Mouse (Mus musculus) fat pad, adult 2 months (tissue): ENCODE results near the gene Pgp.

Source experiments
- DNase-seq: peaks from one replicate; pipeline ENCODE4 v3.0.0-alpha.2; 2011; ENCODE audit warnings: low read depth, low spot score; ENCODE audit errors: extremely low read depth

The Pgp gene

DNA sequence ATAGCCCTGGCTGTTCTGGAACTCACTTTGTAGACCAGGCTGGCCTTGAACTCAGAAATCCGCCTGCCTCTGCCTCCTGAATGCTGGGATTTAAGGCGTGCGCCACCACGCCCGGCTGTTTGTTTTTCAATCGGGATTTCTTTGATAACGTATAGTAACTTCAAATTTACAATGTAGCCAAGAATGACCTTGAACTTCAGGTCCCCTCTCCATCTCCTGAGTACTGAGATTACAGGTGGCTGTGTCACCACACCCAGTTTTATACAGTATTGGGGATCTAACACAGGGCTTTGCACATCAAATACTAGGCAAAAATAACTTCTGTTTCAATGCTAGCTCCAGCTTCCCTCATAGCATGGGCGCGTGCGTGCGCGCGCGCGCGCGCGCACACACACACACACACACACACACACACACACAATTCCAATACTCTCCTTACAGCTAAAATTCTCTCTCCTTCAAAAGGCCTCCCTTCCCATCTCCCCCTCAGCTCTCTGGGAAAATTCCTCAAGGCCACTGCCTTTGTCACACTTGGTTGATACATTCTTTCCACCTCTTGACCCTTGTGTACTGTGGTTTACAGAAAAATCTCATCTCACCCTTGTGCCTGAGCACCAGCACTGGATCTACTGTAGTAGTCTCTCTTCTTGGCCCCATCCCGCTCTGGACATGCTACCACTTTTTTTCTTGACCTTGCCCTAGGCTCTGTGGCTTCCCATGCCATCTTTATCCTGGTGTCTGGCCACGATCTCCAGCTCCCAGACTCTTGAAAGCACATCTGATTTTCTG is 11.0 kb downstream of the Pgp start:
- DNase-seq: no peak

DNA sequence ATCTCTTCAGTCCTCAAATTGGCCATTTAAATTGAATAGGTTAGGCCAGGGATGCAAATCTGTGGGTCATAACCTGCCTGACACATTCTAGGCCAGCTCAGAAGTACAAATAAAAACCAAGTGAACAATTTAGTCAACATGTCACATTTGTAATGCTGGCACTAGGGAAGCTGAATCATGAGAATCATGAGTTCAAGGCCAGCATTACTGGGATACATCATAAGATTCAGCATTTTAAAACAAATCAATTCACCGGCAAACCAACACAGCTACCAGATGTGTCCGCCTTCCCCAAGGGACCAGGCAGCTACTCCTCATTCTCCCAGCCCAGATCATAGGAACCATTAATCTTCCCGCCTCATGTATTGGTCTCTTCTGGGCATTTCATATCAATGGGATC is 13.3 kb downstream of the Pgp start:
- no peak for DNase-seq

DNA sequence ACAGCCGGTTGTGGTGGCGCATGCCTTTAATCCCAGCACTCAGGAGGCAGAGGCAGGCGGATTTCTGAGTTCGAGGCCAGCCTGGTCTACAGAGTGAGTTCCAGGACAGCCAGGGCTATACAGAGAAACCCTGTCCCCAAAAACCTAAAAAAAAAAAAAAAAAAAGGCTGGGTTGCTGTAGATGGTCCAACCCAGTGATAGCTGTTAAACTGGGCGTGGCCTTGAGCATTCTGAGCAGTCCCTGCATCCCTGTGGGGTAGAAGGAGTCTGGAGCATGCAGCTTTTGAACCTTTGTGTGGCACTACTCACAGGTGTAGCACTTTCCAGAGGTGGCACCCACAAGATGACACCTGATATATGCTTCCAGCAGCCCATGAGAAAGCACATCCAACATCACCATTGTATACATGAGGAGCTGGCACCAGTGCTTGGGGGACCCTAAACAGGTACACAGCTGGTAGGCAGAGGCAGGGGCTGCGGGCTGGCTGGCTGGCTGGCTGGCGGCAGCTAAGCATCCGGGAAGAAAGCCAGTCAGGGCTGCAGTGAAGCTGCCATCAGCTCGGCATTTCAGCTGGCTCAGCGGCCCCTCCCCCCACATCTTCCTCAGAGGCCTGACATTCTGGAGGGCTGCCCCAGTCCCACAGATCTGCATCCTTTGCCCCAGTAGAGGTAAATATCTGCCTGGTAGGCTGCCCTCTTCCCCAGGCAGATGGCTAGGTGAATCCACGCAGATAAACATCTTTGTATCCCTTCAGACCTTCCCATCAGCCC is 15.1 kb downstream of the Pgp start:
- no peak for DNase-seq

DNA sequence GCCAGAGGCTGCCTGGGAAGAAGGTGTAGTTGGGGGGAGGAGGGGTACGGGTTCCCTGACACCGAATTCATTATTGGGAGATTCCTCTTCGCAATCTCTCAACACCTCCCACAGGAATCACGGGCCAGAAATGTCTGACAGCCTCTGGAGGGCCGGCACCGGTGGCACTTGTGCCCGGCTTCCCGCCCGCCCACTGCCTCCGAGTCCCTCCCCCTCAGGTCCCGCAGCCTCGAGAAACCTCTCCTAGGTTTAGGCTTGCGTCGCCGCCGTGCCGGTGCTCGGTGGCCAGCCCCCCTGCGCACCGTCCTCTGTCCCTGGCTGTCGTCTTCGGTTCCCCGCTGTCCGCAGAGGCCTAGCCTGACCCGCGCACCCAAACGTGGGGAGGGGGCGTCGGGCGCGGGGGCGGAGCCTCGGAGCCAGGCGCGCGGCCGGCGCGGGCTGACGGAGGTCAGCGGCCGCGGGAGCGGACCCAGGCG is 18.0 kb downstream of the Pgp start, which contains the start of gene Caskin1:
TSS of gene Caskin1 (plus strand) at position 416 of the 476 bp plus-strand sequence.
- no peak for DNase-seq

DNA sequence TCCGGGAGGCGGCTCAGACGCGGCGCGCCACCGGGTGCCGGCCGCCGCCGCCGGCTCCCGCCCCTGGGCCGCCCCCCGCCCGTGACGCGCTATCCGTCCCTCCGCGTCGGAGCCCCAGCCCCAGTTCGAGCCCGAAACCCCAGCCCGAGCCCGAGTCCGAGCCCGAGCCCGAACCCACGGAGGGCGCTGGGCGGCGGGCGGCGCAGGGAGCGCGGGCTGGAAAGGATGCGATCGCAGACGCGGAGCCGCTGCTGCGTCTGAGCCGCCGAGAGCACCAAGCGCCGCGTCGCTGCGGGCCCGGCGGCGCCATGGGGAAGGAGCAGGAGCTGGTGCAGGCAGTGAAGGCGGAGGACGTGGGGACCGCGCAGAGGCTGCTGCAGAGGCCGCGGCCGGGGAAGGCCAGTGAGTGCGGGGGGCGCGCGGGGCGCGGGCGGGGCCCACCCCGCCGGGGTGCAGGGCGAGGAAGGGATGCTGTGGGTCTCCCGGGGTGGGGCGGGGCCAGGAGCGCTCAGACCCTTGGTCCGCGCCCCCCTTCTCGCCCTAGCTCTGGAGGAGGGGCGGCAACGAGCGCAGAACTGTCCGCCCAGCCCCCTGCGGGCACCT is 18.6 kb downstream of the Pgp start:
- no peak for DNase-seq

DNA sequence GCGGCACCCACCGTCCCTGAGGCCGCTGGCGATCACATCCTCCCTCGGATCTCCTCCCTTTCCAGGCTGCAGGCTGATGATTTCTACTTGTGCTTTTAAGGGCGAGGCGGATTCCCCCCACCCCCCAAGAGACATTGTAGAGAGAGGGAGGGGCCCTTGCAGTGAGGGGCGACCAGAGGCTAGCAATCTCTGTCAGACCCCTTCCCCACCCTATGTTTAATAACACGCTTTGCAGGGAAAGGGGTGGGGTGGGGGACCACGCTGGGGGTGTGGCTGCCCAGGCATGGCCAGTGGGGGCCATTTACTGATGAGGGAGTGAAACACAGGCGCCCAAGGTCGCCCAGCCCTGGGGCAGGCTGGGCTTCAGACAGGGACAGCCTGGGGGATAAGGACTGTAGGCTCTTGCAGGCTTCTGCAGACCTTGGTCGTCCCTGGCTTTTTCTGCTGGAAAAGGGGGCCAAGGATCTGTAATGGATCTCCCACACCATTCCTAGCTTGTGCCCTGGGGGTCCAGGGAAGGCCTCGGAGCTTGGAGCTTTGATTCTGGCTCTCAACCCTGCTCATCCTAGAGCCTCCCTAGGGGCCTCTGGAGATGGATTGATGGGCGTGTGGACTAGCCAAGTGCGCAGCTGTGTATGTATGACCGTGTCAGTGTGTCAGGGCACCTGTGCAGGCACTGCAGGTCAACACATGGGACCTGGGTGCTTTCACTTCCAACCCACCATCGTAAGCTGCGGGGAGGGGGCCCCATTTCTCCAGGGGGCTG is 19.3 kb downstream of the Pgp start:
- DNase-seq: no peak

DNA sequence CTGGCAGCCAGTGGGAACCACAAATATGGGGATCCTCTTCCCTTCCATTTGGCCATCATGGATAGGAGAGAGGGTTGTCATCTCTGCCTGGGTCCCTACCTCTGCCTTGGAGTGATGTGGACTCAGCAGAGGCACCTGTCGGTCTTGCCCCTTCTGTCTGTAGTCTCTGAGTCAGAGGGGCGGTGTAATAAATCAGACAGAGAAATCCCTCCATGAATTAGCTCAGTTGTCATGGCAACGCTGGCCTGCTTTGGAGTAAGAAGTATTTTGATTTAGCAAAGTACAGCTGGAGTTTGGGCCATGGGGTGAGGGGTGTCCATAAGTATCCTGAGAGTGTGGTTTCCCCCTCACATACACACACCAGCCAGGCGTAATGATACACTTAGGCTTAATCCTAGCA is 20.2 kb downstream of the Pgp start:
- no peak for DNase-seq

DNA sequence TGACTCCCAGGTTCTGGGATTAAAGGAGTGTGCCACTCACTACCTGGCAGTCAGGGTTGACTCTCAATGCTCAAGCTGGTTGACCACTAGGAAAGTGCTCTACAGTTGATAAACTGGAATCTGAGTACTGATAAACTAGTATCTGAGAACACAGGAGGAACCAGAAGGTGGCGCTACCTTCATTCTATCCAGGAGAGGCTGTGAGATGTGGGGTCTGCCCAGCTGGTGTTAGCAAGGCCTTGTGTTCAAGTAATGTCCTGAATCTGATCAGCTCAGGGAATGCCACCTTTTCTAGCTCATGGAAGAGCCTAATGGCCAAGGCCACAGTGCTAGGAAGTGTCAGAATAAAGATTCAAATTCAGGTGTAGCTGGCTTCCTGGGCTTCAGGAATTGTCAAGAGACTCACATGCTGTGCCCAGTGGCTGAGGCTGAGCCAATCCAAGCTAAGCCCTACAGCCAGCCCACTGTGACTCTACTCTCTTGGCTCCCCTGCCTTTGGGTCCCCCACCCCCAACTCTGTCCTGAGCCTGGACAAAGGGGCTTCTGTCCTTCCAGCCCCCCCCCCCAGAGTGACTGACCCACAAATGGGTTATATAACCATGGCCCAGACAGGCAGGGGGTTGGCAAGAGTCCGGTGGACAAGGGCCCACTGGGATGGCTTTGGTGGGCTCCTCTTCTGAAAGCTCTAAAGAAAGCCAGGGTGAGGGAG is 24.6 kb downstream of the Pgp start:
- no peak for DNase-seq

DNA sequence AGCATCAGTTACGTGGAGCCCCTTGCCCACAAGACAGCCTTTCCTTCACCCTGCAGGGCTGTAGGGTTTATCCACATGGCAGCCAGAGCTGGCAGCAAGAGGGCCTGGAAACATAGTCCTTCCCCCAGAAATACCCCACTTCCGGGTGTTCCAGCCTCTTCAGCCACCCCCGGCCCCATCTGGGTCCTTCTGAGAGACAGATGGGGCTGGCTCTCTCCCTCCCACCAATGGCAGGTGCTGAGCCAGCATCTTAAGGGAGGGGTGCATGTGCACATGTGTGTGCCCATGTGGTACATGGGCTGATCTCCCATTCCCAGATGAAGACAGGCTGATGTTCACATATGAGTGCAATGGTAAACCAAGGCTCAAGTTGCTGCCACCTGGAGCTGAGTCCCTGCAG is 25.3 kb downstream of the Pgp start:
- no peak for DNase-seq

DNA sequence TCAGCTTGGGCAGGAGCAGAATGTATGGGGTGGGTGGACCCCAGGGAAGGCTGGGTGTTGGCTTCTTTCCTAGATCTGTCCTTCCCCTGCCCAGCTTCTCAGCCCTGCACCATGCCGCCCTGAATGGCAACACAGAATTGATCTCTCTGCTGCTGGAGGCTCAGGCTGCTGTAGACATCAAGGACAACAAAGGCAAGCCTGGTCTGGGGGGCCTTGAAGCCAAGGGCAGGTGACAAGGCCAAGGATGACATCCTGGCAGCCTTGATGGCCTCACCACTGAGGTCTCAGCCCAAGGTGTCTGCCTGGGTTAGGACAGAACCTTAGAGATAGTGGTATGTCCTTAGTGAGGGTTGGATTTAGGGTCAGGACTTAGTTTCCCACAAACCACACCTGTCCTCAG is 25.8 kb downstream of the Pgp start:
- DNase-seq: no peak

DNA sequence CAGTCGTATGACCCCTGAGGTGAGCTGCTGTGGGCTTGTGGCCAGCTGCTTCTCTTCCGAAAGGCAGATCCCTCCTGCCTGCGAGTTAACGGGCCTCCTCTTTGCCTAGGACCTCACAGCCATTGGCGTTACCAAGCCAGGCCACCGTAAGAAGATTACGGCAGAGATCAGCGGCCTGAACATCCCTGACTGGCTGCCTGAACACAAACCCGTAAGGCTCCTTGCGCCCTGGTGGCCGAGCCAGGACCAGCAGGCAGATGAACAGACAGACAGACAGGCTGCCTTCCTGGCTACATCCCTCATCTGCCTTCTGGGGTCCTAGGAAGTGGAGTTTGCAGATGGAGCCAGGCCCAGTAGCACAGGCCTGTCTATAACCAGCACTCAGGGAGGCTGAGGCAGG is 32.0 kb downstream of the Pgp start:
- DNase-seq: no peak

DNA sequence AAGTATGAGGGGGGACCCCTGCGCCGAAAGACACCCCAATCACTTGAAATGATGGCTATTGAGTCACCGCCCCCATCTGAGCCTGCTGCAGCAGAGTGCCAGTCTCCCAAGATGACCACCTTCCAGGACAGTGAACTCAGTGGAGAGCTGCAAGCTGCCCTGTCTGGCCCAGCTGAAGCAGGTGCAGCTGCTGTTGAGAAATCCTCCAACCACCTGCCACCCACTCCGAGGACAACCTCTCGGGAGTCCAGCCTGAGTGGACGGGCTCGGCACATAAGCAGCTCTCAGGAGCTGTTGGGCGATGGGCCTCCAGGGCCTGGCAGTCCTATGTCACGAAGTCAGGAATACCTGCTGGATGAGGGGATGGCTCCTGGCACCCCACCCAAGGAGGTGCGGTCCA is 33.9 kb downstream of the Pgp start:
- DNase-seq: no peak

DNA sequence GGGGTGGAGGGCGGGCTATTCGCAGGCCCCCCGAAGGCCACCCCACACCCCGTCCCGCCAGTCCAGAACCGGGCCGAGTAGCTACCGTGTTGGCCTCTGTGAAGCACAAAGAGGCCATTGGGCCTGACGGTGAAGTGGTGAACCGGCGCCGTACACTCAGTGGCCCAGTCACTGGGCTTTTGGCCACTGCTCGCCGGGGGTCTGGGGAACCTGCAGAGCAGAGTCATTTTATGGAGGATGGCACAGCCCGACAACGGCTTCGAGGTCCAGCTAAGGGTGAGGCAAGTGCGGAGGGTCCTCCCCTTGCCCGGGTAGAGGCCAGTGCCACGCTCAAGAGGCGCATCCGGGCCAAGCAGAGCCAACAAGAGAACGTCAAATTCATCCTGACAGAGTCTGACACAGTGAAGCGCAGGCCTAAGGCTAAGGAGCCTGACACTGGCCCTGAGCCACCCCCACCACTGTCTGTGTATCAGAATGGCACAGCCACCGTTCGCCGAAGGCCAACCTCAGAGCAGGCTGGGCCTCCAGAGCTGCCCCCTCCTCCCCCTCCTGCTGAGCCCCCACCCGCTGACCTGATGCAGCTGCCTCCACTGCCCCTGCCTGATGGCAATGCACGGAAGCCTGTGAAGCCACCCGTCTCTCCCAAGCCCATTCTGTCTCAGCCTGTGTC is 35.2 kb downstream of the Pgp start:
- no peak for DNase-seq

DNA sequence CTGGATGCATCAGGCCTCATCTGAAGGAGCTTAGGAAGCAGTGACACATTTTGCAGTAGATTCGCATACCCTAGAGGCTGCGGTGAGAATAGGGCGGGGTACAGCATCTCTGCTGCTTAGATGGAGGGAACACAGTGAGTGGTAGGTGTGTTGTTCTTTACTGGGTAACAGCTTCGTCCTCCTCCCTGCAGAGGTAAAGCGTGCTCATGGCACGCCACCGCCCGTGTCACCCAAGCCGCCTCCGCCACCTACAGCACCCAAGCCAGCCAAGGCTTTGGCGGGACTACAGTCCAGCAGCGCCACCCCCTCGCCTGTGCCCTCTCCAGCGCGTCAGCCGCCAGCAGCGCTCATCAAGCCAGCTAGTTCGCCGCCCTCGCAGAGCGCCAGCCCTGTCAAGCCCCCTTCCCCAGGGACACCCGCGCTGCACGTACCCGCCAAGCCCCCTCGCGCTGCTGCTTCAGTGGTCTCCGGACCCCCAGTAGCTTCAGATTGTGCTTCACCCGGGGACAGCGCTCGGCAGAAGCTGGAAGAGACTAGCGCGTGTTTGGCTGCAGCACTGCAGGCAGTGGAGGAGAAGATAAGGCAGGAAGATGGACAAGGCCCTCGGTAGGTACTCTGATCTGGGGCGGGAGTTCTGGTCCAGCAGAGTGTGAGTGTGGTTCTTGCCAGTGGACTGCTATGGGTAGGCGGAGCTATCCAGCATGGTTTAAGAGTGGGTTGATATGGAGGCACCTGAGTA is 36.3 kb downstream of the Pgp start:
- DNase-seq: no peak

DNA sequence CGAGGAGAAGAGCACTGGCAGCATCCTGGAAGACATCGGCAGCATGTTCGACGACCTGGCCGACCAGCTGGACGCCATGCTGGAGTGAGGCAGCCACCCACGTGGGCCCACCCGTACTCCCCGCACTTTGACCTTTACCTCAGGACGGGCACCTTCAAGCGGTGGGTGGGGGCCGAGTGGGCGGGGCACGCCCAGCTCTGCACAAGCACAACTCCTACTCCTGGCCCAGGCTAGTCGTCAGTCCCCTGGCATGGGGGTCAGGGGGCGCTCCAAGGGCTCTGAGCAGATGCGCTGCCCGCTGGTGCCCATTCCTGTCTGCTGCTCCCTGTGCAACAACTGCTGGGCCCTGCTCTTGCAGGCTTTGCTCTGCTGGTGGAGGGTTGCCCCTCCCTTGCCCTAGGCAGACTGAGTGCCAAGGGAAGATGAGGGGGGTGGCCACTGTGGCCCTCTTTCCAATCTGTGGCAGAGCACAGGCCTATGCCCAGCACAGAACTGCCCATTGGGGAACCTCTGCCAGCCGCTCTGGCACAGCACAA is 37.0 kb downstream of the Pgp start:
- DNase-seq: no peak

DNA sequence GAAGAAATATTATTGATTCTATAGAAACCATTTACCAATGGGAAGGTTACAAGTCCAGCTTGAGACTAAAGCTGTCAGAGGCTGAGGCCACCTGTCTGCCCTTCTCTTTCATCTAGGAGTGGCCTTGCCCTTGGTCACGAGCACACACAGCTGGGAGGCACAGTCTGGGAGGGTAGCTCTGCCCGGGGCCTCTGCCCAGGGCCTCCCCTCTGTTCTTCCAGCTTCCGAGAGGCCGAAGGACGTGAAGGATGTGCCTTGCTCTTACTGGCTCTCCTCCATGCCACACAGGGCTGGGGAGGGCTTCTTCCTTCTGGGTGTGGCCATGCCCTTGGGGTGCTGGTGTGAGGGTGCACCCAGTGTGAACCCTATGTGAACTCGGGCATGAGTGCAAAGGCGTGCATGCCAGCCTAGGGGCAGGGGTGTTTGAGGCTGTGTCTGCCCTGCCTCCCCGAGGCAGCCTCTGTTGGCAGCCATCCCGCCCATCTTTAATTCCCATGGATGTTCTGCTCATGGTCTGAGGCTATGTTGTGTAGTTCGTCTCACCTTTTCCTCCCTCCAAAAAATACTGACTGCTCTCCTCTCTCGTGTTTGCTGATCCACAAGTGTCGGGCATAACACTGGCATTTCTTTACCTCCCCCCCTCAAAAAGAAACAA is 37.7 kb downstream of the Pgp start:
- no peak for DNase-seq

DNA sequence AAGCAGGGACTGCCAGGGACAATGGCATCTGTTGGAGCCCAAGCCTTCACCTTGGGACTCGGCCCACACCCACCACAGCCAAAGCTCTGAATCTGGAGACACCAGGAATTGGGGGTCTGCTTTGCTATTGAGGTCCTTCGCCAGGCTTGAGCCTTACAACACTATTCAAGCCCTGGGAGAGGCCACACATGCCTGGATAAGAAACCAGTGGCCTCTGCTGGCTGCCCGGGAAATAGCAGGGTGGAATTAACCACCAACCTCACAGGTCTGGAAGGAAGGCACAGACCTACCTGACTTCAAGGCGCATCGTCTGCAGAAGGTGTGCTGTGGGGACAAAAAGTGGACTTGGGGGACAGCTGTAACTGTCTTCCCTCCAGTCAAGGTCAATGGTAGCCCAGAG is 43.4 kb downstream of the Pgp start:
- no peak for DNase-seq
